Mouse (Mus musculus): ENCODE results near the gene Ppp4r2. TPM values are rescaled to one million over a fixed set of nuclear protein-coding genes. Genes with fewer than 3 reads are reported as not detected.
A peak's percentile ranks its signal among the peaks of the same experiment; 100 is the strongest.

The Ppp4r2 gene
- 76.3 and 96.5 TPM in 2 replicates for total RNA-seq (2021)
- long read RNA-seq, experiment 1, full-length matches to known transcripts = 61 of 72 reads
- long read RNA-seq, experiment 1, partial matches to known transcripts = 3 of 72 reads
- long read RNA-seq, experiment 1, other reads (novel, unspliced or antisense) = 8 of 72 reads
- long read RNA-seq, experiment 2, full-length matches to known transcripts = 44 of 48 reads
- long read RNA-seq, experiment 2, partial matches to known transcripts = 2 of 48 reads
- long read RNA-seq, experiment 2, other reads (novel, unspliced or antisense) = 2 of 48 reads

DNA sequence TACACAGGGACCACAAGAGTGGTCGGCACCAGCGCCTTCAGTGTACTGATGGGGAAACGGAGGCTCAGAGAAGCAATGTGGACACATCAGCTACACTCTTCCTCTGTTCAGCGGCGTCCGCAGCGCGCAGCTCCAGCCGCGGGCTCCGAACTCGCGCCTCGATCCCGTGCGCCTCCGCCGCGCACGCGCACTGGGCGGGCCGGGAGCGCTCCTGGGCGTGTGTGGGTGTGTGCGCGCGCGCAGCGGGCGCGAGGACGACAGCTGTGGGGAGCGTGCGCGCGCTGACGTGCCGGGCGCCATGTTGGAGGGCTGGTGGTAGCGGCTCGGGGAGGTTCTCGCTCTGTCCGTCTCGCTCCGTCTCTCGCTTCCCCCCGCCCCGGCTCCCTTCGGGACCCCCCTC, at the start of gene Ppp4r2:
Gene Ppp4r2, plus strand, starts transcription at position 268 of the 400 bp plus-strand sequence.
- peak; percentile 96 for DNase-seq

DNA sequence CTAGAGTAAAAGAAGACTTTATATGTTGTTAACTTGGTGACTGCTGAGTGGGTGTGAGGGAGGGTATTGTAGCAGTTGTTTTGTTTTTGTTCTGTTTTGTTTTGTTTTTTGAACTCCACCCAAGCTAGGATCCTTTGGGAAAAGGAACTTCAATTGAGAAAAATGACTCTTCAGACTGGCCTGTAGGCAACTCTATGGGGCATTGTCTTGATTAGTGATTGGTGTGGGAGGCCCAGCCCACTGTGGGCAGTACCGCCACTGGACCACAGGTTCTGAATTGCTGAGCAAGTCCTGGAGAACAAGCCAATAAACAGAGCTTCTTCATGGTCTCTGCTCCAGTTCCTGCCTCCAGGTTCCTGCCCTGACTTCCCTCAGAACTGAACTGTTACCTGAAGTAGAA, 45.7 kb upstream of the Ppp4r2 start:
- no peak for DNase-seq

DNA sequence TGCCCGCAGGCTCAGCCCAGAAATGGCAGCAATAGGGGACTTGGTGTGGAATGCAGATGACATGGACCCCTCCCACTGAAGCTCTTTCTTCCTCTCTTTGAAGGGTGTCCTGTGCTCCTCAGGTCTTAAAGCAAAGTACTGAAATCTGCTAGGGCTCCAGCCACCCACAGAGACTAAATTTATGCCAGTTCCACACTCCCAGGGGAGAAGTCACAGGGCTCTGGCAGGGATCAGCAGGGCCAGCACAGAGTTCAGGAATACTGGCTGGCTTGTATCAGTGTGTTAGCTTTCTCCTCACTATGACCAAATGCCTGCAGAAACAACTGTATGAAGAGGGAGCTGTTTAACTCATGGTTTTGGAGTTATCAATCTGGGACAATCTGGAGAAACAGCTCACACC, 44.3 kb upstream of the Ppp4r2 start:
- DNase-seq = peak; percentile 47

DNA sequence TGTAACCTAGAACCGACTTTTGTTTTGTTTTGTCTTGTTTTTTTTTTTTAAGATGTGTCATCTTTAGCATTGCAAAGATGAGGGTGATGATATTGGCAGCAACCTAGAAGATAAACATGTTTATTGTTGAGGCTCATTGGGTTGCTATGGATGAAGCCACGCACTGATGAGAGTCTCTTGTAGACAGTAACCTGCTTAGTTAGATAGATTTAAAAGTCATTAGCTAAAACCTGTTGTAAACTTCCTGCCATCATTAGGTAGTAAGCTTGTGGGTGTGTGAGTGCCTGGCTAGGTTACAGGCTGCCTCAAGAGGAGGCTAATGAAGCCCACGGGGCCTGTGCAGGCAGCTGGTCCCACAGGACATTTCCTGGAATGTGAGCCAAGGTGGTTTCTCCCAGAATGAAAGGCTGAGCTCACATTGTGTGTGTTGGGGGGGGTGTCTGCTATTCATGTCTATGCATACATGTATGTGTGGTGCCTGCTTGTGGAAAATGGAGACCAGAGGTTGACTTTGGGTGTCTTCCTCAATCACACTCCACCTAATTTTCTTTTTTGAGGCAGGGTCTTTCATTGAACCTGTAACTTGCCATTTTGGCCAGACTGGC, 41.3 kb upstream of the Ppp4r2 start:
- peak; percentile 11 for DNase-seq

DNA sequence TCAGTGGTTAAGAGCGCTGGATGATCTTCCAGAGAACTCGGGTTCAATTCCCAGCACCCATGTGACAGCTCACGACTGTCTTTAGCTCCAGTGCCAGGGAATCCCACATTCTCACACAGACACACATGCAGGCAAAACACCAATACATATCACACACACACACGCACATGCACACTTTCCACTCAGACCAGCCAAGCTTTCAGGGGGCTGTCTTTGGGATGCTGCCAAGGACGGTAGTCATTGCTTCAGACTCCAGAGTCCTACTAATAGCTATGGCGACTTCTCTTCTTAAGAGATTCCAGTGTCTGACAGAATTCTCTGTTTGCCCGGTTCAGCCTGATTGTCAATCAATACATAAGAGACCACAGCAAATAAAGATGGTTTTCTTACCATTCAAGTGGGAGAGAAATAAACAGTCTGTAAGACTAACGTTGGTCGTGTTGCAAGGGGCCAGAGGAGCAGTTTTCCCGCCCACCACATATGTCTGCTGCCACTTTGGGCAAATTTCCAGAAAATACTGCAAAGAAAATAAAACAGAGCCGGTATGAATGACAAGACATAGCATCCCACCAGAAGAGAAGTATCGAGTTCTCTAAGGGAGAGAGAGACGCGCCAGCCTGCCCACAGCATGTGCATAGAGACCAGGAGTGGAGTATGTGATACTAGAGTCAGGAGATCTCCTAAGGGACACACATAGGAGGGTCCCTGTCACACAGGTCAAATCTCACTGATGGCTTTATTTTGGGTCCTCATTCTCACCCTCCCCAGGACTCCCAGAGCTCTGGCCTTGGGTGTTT, 40.3 kb upstream of the Ppp4r2 start:
- DNase-seq = no peak

DNA sequence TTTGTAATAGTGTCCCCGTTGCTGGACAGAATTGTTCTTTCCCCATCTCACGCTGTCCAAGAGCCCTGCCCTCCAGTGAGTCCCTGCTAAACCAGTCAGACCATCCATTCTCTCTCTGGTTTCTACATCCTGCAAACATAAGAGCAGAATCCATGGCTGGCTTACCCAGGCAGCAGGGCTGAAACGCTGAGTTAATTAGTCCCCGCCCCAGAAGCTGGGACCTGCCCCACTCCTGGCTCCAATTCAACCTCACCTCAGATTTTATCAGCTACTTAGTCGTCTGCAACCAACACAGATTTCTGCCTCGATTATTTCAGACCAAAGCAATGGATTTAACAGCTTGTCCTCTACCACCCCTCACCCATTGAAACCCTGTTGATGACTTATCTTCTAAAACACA, 37.6 kb upstream of the Ppp4r2 start:
- DNase-seq = no peak

DNA sequence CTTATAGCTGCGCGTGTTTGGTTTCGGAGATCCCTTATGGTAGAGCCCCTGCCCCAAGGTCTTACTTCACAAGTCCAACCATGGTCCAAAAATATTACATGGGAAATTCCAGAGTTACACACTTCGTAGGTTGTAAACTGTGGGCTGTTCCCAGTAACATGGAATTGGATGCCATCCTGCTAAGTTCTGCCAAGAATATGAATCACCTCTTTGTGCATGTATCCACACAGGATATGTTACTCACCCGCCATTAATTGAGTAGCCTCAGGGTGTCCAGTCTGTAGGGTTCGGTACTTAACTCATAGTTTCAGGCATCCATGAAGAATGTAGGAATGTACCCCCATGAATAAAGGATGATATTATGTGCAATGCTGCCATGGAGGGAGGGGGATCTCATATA, 34.1 kb upstream of the Ppp4r2 start:
- no peak for DNase-seq

DNA sequence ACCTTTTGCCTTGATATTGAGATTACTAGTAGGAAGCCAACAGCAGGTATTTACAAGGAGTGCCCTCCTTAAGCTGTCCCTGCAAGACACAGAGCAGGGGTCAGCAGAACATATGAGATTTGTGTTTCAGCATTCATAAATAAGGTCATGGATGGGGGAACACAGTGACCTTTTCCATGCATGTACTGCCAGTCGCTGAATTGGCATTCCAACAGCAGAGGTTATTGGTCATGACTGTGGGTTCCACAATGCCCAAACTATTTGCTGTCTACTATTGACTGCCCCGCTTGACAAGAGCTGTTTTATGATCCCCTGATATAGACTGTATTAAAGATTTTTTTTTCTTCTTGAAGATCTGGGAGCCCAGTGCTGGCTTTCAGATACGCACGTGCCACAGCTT, 33.7 kb upstream of the Ppp4r2 start:
- DNase-seq = no peak

DNA sequence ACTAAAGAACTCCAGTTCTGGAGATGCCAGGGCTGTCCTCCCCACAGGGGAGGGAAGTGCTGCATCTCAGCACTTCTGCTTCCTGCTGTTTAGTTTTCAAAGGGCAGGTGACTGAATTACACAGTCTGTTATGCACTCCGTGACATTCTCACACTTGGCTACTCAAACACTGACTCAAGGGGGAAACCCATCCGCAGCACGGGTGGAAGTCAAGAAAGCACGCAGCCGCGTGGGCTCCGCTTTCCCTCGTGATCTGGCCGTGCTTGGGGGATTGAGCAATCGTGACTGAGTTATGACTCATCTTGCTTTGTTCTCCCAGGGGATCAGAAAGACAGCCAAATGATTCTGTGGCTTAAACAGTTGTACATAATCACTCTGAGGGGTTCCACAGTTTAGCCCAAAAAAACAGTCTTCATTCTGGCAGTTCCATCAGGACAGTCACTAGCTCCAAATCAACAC, 32.9 kb upstream of the Ppp4r2 start:
- DNase-seq = peak; percentile 78

DNA sequence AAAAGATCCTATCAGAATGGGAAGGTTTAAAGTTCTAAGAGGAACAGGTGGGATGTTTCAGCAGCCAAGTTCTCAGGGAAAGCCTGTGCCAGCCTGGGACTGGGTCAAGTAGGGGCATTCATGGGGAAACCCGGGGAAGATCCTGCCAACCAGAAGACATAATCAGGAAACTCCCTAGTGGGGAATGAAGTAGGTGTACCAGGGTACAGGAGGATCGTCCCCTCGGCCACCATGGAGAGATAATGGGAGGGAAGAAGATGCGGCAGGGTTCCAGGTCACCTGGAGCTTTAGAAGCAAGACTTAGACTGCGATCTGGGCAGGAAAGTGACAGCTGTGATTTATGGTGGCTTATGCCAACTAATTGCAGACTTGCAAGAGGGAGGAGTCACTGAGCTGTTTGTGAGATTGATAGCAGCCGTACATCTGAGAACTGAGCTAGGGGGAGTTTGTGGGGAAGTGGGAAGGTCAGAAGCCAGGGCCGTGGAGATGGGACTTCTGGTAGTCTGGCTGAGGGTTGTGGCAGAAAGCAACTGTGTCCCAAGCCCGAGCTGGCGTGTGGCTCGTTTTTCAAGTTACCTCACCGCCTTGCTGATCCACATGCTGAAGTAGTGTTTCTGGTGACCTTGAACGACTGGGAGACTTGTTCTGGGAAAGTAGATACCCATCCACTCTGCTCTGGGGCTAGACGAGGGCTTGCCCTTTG, 30.9 kb upstream of the Ppp4r2 start:
- DNase-seq = peak; percentile 50

DNA sequence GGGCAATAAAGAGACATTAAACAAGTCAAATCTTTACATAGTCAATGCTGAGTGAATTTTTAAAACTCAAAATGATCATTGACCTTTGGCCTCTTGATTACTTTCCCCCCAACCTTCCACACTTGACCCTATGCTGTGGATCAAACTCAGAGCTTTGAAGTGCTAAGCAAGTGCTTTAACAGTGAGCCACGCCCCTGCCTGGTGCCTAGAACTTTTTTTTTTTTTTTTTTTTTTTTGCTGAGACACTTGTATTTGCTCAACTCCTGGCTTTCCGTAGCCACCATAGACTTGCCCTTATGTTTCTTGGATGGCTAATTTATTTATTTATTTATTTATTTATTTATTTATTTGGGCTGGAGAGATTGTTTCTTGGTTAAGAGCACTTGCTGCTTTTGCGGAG, 30.2 kb upstream of the Ppp4r2 start:
- no peak for DNase-seq

DNA sequence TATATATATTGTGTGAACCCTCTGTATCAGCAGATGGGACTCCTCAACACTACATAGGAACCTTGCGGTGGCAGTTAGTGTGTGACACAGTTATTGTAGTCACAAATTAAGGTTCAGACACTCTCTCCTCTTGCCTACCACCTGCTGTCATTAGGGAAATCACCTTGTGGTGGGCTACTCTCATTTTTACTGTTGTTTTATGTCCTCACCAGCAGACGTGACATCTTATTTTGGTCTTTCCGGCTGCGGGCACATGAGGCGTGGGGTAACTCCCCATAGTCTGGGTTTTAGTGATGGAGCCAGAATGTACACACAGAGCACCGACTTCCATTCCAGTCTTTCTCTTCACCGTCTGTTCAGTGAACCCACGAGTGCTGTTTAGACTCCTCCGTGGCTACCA, 26.2 kb upstream of the Ppp4r2 start:
- DNase-seq = no peak

DNA sequence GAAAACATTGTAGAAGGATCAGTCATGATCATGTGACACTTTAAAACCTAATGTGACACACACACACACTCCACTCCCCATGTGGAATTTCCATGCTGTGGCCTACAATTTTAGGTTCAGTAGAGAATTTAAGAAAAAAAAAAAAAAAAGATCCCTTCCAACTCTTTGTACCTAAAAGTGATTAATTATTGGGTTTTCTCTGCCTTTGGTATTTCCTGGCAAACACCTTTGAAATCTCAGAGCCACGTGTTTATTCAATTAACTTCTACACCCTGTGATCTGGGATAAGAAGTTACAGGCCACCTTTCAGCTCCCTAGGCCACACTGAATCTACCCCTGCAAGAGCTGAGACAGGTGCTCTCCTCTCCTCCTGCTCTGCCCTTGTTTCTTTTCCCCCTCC, 25.7 kb upstream of the Ppp4r2 start:
- no peak for DNase-seq

DNA sequence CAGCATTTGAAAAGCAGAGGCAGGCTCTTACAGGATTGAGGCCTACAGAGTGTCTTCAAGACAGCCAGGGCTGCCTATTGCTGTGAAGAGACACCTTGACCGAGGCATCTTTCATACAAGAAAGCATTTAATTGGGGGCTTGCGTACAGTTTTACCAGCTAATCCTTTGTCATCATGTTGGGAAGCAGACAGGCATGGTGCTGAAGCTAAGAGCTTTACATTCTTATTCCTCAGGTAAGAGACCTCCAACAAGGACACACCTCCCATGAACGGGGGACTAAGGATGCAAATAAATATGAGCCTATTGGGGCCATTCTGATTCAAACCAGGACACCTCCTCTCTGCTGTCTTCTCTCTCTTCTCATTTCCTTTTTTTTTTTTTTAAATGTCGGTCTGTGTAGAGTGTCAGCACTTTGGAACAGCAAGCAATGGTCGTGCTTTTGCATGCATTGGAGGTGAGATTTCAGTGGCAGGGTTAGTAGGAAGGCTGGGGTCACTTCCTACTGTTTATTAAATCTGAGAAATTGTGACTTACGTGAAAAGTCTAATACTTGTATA, 25.1 kb upstream of the Ppp4r2 start:
- no peak for DNase-seq

DNA sequence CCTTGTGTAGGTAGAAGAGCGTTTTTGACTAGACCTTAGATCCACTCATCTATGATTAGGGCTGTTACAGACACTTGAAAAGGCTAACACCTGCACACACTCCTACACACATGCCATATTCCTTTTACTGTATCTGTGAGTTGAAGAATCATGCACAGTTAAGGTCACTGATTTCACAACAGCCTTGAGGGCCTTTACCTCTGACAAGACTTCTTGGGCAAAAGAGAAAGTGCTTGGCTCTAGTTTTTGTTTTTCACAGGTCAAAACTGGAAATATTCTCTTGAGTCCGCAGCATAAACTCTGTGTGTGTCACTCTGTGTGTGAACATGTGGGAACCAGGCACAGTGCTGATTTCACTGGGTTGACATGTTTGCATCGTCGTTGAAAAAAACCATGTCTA, 23.3 kb upstream of the Ppp4r2 start:
- DNase-seq = no peak

DNA sequence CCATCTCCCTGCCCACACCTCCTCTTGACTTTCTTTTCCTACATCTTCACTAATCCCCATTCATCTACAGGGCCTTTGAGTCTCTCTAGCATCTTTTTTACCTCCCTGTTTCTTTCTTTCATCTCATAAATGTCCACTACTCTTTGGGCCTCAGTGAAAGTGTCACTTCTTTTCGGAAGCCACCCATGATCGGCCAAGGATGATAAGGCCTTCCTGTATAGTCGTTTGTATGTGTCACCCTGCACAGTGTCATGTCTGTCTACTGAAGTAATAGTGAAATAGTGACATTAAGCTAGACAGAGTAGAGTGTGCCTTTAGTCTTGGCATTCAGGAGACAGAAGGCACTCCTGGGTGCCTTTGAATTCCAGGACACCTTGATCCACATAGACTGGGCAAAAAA, 21.7 kb upstream of the Ppp4r2 start:
- DNase-seq = no peak

DNA sequence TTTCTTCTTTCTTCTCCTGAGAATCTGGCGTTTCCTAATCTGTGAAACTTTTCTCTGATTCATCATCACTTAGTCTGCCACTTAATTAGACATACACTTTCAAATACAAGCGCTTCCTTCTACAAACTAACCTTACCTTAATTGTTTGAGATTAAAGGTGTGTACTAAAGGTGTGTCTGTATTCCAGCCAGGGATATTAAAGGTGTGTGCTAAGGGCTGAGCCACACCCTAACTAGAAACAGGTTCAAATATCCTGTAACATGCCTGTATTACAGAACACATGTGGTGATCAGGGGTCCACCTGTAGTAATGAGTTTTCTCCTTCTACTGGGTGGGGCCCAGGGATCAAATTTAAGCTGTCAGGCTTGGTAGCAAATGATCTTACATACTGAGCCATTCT, 12.1 kb upstream of the Ppp4r2 start:
- no peak for DNase-seq

DNA sequence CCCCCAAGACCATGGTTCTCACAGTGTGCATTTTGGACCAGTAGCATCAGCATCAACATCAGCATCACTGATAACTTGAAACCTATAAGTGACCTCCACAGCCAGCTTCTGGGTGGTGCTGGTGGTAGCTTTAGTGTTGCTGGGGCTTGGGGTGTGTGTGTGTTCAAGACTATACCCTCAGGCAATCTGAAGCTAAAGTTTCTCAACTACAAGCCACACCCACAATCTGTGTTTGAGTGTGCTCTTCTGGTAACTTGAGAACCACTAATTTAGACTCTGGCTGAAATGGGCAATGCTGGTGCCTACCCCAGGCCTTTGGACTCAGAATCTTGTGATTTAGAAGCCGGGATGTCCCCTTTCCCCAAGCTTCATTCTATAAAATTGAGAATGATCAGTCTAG, 10.1 kb upstream of the Ppp4r2 start:
- DNase-seq = no peak

DNA sequence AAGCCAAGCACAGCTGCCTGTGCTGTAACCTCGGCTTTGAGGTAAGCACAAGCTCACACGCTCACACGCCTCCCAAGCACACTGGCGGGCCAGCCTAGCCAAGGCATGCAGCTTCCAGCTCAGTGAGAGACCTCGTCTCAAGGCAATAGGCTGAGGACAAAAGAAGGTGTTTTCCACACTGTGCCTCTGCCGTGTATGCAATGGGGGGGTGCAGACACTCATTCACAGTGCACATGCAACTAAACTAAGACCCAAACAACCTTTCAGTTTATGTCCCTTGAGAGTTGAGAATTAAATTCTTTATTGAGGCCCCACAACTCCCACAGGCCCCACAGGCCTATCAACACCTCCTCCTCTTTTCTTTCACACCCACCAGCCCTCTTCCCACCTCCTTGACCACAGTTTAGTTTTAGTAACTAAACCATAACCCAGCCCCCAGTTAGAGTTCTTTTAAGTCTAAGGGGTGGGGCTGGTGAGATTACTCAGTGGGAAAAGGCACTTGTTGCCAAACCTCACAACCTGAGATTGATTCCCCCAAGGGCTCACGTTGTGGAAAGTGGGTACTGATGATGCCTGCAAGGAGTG, 8.9 kb upstream of the Ppp4r2 start:
- no peak for DNase-seq

DNA sequence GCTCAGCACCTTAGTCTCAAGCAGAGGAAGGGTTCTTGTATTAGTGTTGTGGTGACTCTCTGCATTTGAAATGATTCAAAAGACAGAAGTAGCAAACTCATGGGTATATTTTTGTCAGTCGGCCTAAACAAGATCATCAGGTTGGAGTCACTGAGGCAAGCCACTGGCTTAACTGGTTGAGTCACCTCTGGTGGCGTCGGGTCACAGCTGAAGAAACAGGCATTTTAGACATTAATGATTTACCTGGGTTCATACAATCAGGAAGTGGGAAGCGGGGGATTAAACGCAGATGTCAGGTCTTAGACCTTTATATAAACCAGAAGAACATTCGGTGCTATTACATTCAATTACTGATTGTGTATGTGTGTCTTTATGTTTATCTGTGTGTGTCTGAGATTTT, 7.4 kb upstream of the Ppp4r2 start:
- DNase-seq = no peak

DNA sequence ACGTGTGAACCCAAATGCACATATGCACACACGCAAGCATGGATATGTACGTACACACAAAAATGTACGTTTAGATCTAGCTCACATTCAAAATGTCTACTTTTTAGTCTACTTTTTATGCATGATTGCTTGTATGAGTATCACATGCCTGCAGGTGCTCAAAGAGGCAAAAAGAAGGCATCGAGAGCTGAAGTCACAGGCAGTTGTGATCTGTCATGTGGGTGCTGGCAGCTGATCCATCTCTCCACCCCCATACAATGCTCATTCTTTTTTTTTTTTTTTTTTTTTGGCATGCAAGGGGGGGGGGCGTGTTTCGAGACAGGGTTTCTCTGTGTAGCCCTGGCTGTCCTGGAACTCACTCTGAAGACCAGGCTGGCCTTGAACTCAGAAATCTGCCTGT, 4.9 kb upstream of the Ppp4r2 start:
- no peak for DNase-seq

DNA sequence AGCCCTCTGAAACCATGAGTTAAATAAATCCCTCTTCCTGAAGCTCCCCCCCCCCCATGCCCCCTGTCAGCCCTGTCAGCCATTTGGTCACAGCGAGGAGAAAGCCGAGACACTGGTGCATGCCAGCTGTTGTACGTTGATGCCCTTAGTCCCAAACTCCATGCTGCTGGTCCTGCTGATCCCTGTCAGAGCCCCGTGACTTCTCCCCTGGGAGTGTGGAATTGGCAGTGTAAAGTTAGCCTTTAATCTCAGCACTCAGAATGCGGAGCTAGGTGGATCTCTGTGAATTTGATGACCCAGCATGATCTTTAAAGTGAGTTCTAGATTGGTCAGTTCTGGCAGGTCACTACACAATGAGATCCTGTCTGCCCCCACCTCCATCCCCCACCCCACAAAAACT, 3.7 kb upstream of the Ppp4r2 start:
- DNase-seq = peak; percentile 21

Measured in adrenal gland, postnatal 14 days (tissue).